Comparison of ENCODE assay signal across 9 mouse cellular contexts in genomic region chr17:35044904-35045806, GRCm38 (mm10). TPM values are rescaled to one million over a fixed set of nuclear protein-coding genes. Genes with fewer than 3 reads are reported as not detected.
DNase-seq lines count a peak whose midpoint lies in the region; ATAC-seq and TF ChIP-seq lines count a peak whose summit lies in the region.
"Had no signal": no experiment of that assay in that cellular context is flagged by ENCODE, and none has a peak within 500 bp of the region (broad histone marks: within the 10 kb centered on the region; RNA-seq: fewer than 3 reads in every experiment).

No protein-coding gene starts in this region.

- peaks cover 34% of the 10 kb centered on the region for H3K4me1 ChIP-seq in heart, postnatal 0 days (ENCODE audit: control insufficient read depth, insufficient read depth)
- peaks cover 40% of the 10 kb centered on the region for H3K4me1 ChIP-seq in intestine, embryonic 14.5 days (replicated peaks; ENCODE audit: control insufficient read depth, insufficient read depth, low read length)
- H3K4me1 ChIP-seq in midbrain, embryonic 16.5 days (ENCODE audit: control insufficient read depth, insufficient read depth, low read length) = peaks cover 6% of the 10 kb centered on the region; the same call in 1 of the 2 replicates

- TF ChIP-seq EP300 in heart, postnatal 0 days (IDR thresholded peaks at IDR 0.05; ENCODE audit: low read depth) = no peak

- TF ChIP-seq CTCF in heart, postnatal 0 days (IDR thresholded peaks at IDR 0.05; ENCODE audit: low read depth) = no peak

- no peaks in the 10 kb centered on the region for H3K9me3 ChIP-seq in heart, postnatal 0 days (replicated peaks; ENCODE audit: control insufficient read depth, low read length)
- H3K9me3 ChIP-seq in intestine, embryonic 14.5 days (ENCODE audit: control insufficient read depth, low read length) = no peaks in the 10 kb centered on the region
- no peaks in the 10 kb centered on the region for H3K9me3 ChIP-seq in midbrain, embryonic 16.5 days (replicated peaks; ENCODE audit: control insufficient read depth, low read length, poor library complexity, severe bottlenecking)

- no peaks in the 10 kb centered on the region for H3K36me3 ChIP-seq in heart, postnatal 0 days (replicated peaks; ENCODE audit: control insufficient read depth, insufficient read depth, low read length)
- no peaks in the 10 kb centered on the region for H3K36me3 ChIP-seq in intestine, embryonic 14.5 days (ENCODE audit: control insufficient read depth, insufficient read depth, low read length)
- H3K36me3 ChIP-seq in midbrain, embryonic 16.5 days (ENCODE audit: control insufficient read depth, insufficient read depth, low read length) = no peaks in the 10 kb centered on the region

- peak overlapping the region; percentile 96 for H3K4me2 ChIP-seq in heart, postnatal 0 days (ENCODE audit: low read depth, low read length)
- H3K4me2 ChIP-seq in intestine, embryonic 14.5 days (ENCODE audit: low read length) = peak overlapping the region; percentile 98
- peak overlapping the region; percentile 100 for H3K4me2 ChIP-seq in midbrain, embryonic 16.5 days (ENCODE audit: low read length)

- no peak for ATAC-seq in heart, postnatal 0 days (ENCODE audit: insufficient read depth, low read depth)
- no peak for ATAC-seq in intestine, embryonic 14.5 days (replicated peaks; ENCODE audit: low FRiP score, low TSS enrichment, low read depth)
- ATAC-seq in midbrain, embryonic 16.5 days = no peak

- intact Hi-C loops in heart, postnatal 25 days (cut with DNase I) = loop anchor here (2.0 kb wide), 1 partner anchor 22 kb away; no protein-coding TSS in a partner anchor

- peak overlapping the region; percentile 77 for H3K9ac ChIP-seq in heart, postnatal 0 days (replicated peaks; ENCODE audit: low read depth, low read length)
- peak overlapping the region; percentile 90 for H3K9ac ChIP-seq in intestine, embryonic 14.5 days (ENCODE audit: low read length)
- no peak overlapping the region; the same call in 1 of the 2 replicates for H3K9ac ChIP-seq in midbrain, embryonic 16.5 days (ENCODE audit: low read depth, low read length)

- DNase-seq in heart, postnatal 0 days (ENCODE audit: low spot score) = no peak
- DNase-seq in heart, postnatal 25 days (ENCODE audit: low spot score) = no peak
- peak; percentile 78 for DNase-seq in c-Kit-positive CD71-positive TER-119-negative erythroid progenitor cells, embryonic 14.5 days (ENCODE audit: low read depth)
- DNase-seq in intestine, embryonic 14.5 days (ENCODE audit: low spot score) = no peak
- DNase-seq in thymus, postnatal 0 days (ENCODE audit: low spot score) = no peak
- no peak for DNase-seq in embryo, embryonic 10 days (ENCODE audit: low spot score)
- DNase-seq in gastrocnemius, postnatal 10 days = no peak

- peak overlapping the region; percentile 93 for H3K27ac ChIP-seq in heart, postnatal 0 days (ENCODE audit: low read depth)
- peak overlapping the region; percentile 89; the same call in 1 of the 2 replicates for H3K27ac ChIP-seq in intestine, embryonic 14.5 days (ENCODE audit: low read depth)
- no peak overlapping the region for H3K27ac ChIP-seq in midbrain, embryonic 16.5 days (ENCODE audit: low read length)

- H3K4me3 ChIP-seq in heart, postnatal 0 days (ENCODE audit: low read depth, low read length) = peak overlapping the region; percentile 61
- peak overlapping the region; percentile 55 for H3K4me3 ChIP-seq in intestine, embryonic 14.5 days (ENCODE audit: low read depth, low read length)
- no peak overlapping the region; the same call in 1 of the 2 replicates for H3K4me3 ChIP-seq in midbrain, embryonic 16.5 days (ENCODE audit: low read depth, low read length)

- 51% methylated on average over 7 of the region's 7 CpGs for WGBS in heart, postnatal 0 days
- 75% methylated on average over 7 of the region's 7 CpGs for WGBS in intestine, embryonic 14.5 days
- WGBS in midbrain, embryonic 16.5 days = 88% methylated on average over 7 of the region's 7 CpGs

- H3K27me3 ChIP-seq in heart, postnatal 0 days (ENCODE audit: control insufficient read depth, insufficient read depth, low read length) = no peaks in the 10 kb centered on the region
- no peaks in the 10 kb centered on the region for H3K27me3 ChIP-seq in intestine, embryonic 14.5 days (replicated peaks; ENCODE audit: control insufficient read depth, insufficient read depth, low read length)
- H3K27me3 ChIP-seq in midbrain, embryonic 16.5 days (ENCODE audit: control insufficient read depth, insufficient read depth, low read depth, low read length) = no peaks in the 10 kb centered on the region

RNA-seq across cellular contexts. Expression of gene Msh5, which starts 1.4 kb away (rescaled TPM):
- 1.2 and 5.0 TPM in 2 replicates for total RNA-seq in heart, postnatal 0 days (2014; rRNA removed; ENCODE audit: low replicate concordance)
- polyA plus RNA-seq in heart, postnatal 0 days (2015; fragmentation: Nextera tagmentation; extraction: Ambion mirVana) = 1.4 and 1.7 TPM in 2 replicates
- total RNA-seq in heart, postnatal 25 days (2021) = 1 to 10 TPM in 1 of 2 experiments, under 1 TPM in 1; 0.57 to 1.3 TPM
- polyA plus RNA-seq in intestine, embryonic 14.5 days (2014; fragmentation: Nextera tagmentation; extraction: Ambion mirVana) = 3.6 and 3.9 TPM in 2 replicates
- polyA plus RNA-seq in midbrain, embryonic 16.5 days (2015; fragmentation: Nextera tagmentation; extraction: Ambion mirVana) = 1.9 and 2.4 TPM in 2 replicates
- polyA plus RNA-seq in thymus, postnatal 0 days (2015; fragmentation: Nextera tagmentation; extraction: Ambion mirVana) = 8.9 and 13.5 TPM in 2 replicates
- total RNA-seq in gastrocnemius, postnatal 10 days (2021) = 1 to 10 TPM; 1.5 to 3.5 TPM

RNA-seq across cellular contexts. Expression of gene Clic1, which starts 4.6 kb away (rescaled TPM):
- total RNA-seq in heart, postnatal 0 days (2014; rRNA removed; ENCODE audit: low replicate concordance) = 194 and 223 TPM in 2 replicates
- 203 and 205 TPM in 2 replicates for polyA plus RNA-seq in heart, postnatal 0 days (2015; fragmentation: Nextera tagmentation; extraction: Ambion mirVana)
- total RNA-seq in heart, postnatal 25 days (2021) = 10 to 100 TPM; 40.0 to 46.1 TPM
- polyA plus RNA-seq in intestine, embryonic 14.5 days (2014; fragmentation: Nextera tagmentation; extraction: Ambion mirVana) = 113 and 141 TPM in 2 replicates
- 51.2 and 54.7 TPM in 2 replicates for polyA plus RNA-seq in midbrain, embryonic 16.5 days (2015; fragmentation: Nextera tagmentation; extraction: Ambion mirVana)
- polyA plus RNA-seq in thymus, postnatal 0 days (2015; fragmentation: Nextera tagmentation; extraction: Ambion mirVana) = 501 and 524 TPM in 2 replicates
- total RNA-seq in gastrocnemius, postnatal 10 days (2021) = 10 to 100 TPM; 39.2 to 50.5 TPM

RNA-seq across cellular contexts. Expression of gene Ddah2, which starts 13.7 kb away (rescaled TPM):
- 97.1 and 114 TPM in 2 replicates for total RNA-seq in heart, postnatal 0 days (2014; rRNA removed; ENCODE audit: low replicate concordance)
- polyA plus RNA-seq in heart, postnatal 0 days (2015; fragmentation: Nextera tagmentation; extraction: Ambion mirVana) = 128 and 130 TPM in 2 replicates
- total RNA-seq in heart, postnatal 25 days (2021) = 10 to 100 TPM; 27.7 to 31.3 TPM
- polyA plus RNA-seq in intestine, embryonic 14.5 days (2014; fragmentation: Nextera tagmentation; extraction: Ambion mirVana) = 278 and 333 TPM in 2 replicates
- polyA plus RNA-seq in midbrain, embryonic 16.5 days (2015; fragmentation: Nextera tagmentation; extraction: Ambion mirVana) = 312 and 341 TPM in 2 replicates
- polyA plus RNA-seq in thymus, postnatal 0 days (2015; fragmentation: Nextera tagmentation; extraction: Ambion mirVana) = 51.6 and 57.5 TPM in 2 replicates
- total RNA-seq in gastrocnemius, postnatal 10 days (2021) = 10 to 100 TPM; 45.3 to 51.9 TPM

RNA-seq across cellular contexts. Expression of gene Sapcd1, which starts 17.3 kb away (rescaled TPM):
- 2.1 and 9.6 TPM in 2 replicates for total RNA-seq in heart, postnatal 0 days (2014; rRNA removed; ENCODE audit: low replicate concordance)
- polyA plus RNA-seq in heart, postnatal 0 days (2015; fragmentation: Nextera tagmentation; extraction: Ambion mirVana) = 0.77 and 1.2 TPM in 2 replicates
- total RNA-seq in heart, postnatal 25 days (2021) = not detected
- polyA plus RNA-seq in intestine, embryonic 14.5 days (2014; fragmentation: Nextera tagmentation; extraction: Ambion mirVana) = 20.7 and 21.5 TPM in 2 replicates
- polyA plus RNA-seq in midbrain, embryonic 16.5 days (2015; fragmentation: Nextera tagmentation; extraction: Ambion mirVana) = 0.71 and 1.1 TPM in 2 replicates
- polyA plus RNA-seq in thymus, postnatal 0 days (2015; fragmentation: Nextera tagmentation; extraction: Ambion mirVana) = 18.2 and 22.5 TPM in 2 replicates
- total RNA-seq in gastrocnemius, postnatal 10 days (2021) = 1 to 10 TPM; 2.8 to 3.1 TPM

RNA-seq across cellular contexts. Expression of gene Ly6g6c, which starts 20.0 kb away (rescaled TPM):
- not detected in 2 replicates for total RNA-seq in heart, postnatal 0 days (2014; rRNA removed; ENCODE audit: low replicate concordance)
- not detected in 2 replicates for polyA plus RNA-seq in heart, postnatal 0 days (2015; fragmentation: Nextera tagmentation; extraction: Ambion mirVana)
- total RNA-seq in heart, postnatal 25 days (2021) = not detected
- not detected in 2 replicates for polyA plus RNA-seq in intestine, embryonic 14.5 days (2014; fragmentation: Nextera tagmentation; extraction: Ambion mirVana)
- 0.30 TPM in 1 of 2 replicates, not detected in the other for polyA plus RNA-seq in midbrain, embryonic 16.5 days (2015; fragmentation: Nextera tagmentation; extraction: Ambion mirVana)
- 0.27 and 0.57 TPM in 2 replicates for polyA plus RNA-seq in thymus, postnatal 0 days (2015; fragmentation: Nextera tagmentation; extraction: Ambion mirVana)
- not detected for total RNA-seq in gastrocnemius, postnatal 10 days (2021)
- polyA plus RNA-seq: frontal cortex, adult 2 months had no signal
